Mouse (Mus musculus): ENCODE data around the gene Sh3bgrl2. TPM values are rescaled to one million over a fixed set of nuclear protein-coding genes. Genes with fewer than 3 reads are reported as not detected.

The Sh3bgrl2 gene
- polyA plus RNA-seq, 1 experiment from 2014 or later, result 13.9 TPM

GRCm38 (mm10) chr9:83664951-83665350, 116.8 kb downstream of the Sh3bgrl2 start:
- Histone ChIP-seq H3K4me1 (ENCODE audit: control insufficient read depth in 2 of 2, insufficient read depth in 2 of 2, low read length in 2 of 2) (no peaks in the 10 kb centered on the region), H3K36me3 (ENCODE audit: control insufficient read depth, insufficient read depth, low read length) (no peaks in the 10 kb centered on the region), H3K9me3 (ENCODE audit: control insufficient read depth, low read length) (no peaks in the 10 kb centered on the region), H3K4me3 (ENCODE audit: control insufficient read depth in 1 of 2, insufficient read depth in 1 of 2, low read depth in 1 of 2, low read length in 2 of 2) (peak overlapping the region; percentile 41 to 52; a peak in 2 of 4 replicates), H3K9ac (ENCODE audit: low read length) (peak overlapping the region; percentile 65; the same call in 1 of the 2 replicates), H3K4me2 (ENCODE audit: low read length) (peak overlapping the region; percentile 71), H3K27me3 (ENCODE audit: control insufficient read depth, insufficient read depth, low read length) (no peaks in the 10 kb centered on the region), H3K27ac (replicated peaks in 1 of 2; ENCODE audit: control insufficient read depth in 1 of 2, insufficient read depth in 1 of 2, low read depth in 2 of 2, low read length in 2 of 2) (no peak overlapping the region)
- no peak for ATAC-seq (ENCODE audit: insufficient number of reproducible peaks, insufficient read depth, low FRiP score, low read depth)
- WGBS, result 41% methylated on average over 8 of the region's 8 CpGs

GRCm38 (mm10) chr9:83667031-83667430, 118.9 kb downstream of the Sh3bgrl2 start:
- 47% methylated on average over 4 of the region's 4 CpGs for WGBS
- no peaks in the 10 kb centered on the region for H3K27me3 ChIP-seq (ENCODE audit: control insufficient read depth, insufficient read depth, low read length)
- no peaks in the 10 kb centered on the region for H3K36me3 ChIP-seq (ENCODE audit: control insufficient read depth, insufficient read depth, low read length)
- H3K27ac ChIP-seq (replicated peaks in 1 of 2; ENCODE audit: control insufficient read depth in 1 of 2, insufficient read depth in 1 of 2, low read depth in 2 of 2, low read length in 2 of 2), result no peak overlapping the region
- no peak overlapping the region for H3K9ac ChIP-seq (ENCODE audit: low read length)
- ATAC-seq (ENCODE audit: insufficient number of reproducible peaks, insufficient read depth, low FRiP score, low read depth), result no peak
- H3K4me2 ChIP-seq (ENCODE audit: low read length), result no peak overlapping the region
- H3K4me3 ChIP-seq (ENCODE audit: control insufficient read depth in 1 of 2, insufficient read depth in 1 of 2, low read depth in 1 of 2, low read length in 2 of 2), result no peak overlapping the region
- no peaks in the 10 kb centered on the region for H3K9me3 ChIP-seq (ENCODE audit: control insufficient read depth, low read length)
- H3K4me1 ChIP-seq (ENCODE audit: control insufficient read depth in 2 of 2, insufficient read depth in 2 of 2, low read length in 2 of 2), result no peaks in the 10 kb centered on the region

DNA sequence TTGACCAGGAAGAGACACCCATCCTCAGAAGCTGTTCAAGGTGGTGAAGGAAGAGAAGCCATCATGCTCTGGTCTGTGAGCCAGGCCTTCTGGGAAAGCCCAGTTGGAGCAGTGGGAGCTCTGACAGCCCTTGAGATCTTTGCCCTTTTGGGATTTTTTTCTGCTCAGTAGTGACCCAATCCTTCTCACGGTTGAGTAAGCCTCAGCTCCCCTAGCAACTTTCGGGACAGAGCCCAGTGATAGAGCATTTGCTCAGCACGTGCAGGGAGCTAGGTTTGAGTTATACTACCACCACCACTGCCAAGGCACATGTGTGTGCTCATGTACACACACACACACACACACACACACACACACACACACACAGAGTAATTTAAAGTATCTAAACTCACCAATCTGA, 131.5 kb downstream of the Sh3bgrl2 start:
- WGBS, result 80% methylated on average over 3 of the region's 3 CpGs
- Histone ChIP-seq H3K9me3 (ENCODE audit: control insufficient read depth, low read length) (no peaks in the 10 kb centered on the region), H3K4me1 (ENCODE audit: control insufficient read depth in 2 of 2, insufficient read depth in 2 of 2, low read length in 2 of 2) (no peaks in the 10 kb centered on the region)

GRCm38 (mm10) chr9:83681661-83682655, 133.8 kb downstream of the Sh3bgrl2 start:
- no peak for ATAC-seq (ENCODE audit: insufficient number of reproducible peaks, insufficient read depth, low FRiP score, low read depth)

More for the DNA sequence above, 131.5 kb downstream of the Sh3bgrl2 start:
- H3K4me3 ChIP-seq (ENCODE audit: control insufficient read depth in 1 of 2, insufficient read depth in 1 of 2, low read depth in 1 of 2, low read length in 2 of 2), result no peak overlapping the region
- H3K9ac ChIP-seq (ENCODE audit: low read length), result no peak overlapping the region
- no peak overlapping the region for H3K27ac ChIP-seq (replicated peaks in 1 of 2; ENCODE audit: control insufficient read depth in 1 of 2, insufficient read depth in 1 of 2, low read depth in 2 of 2, low read length in 2 of 2)
- no peaks in the 10 kb centered on the region for H3K27me3 ChIP-seq (ENCODE audit: control insufficient read depth, insufficient read depth, low read length)
- no peaks in the 10 kb centered on the region for H3K36me3 ChIP-seq (ENCODE audit: control insufficient read depth, insufficient read depth, low read length)
- ATAC-seq (ENCODE audit: insufficient number of reproducible peaks, insufficient read depth, low FRiP score, low read depth), result no peak
- no peak overlapping the region for H3K4me2 ChIP-seq (ENCODE audit: low read length)

DNA sequence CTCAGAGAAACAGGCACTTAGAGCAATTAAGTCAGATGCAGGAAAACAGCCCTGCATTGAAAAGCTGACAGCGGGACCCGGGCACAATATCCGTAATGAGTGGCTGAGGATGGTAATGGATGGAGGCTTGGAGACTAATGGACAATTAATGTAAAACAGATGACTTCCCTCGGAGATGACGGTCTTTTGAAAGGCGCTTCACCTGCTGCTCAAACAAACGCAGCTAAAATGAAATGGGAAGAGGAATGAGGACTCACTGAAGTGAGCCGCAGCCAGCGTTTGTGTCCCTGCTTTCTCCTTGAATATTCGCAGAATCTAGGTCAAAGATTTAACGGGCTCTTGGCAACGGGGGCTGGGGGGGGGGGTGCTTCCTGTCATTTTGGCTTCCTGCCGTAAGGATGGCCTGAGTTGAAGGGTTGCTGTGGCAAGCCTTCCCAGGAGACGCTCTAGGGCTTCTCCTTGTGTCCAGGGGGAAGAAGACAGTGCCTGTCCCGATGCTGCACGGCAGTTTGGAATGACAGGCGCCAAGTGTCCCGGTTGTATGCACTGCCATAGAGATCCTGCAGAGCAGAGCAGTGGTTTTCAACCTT, 138.5 kb downstream of the Sh3bgrl2 start:
- Histone ChIP-seq H3K4me2 (ENCODE audit: low read length) (peak overlapping the region; percentile 56), H3K4me1 (ENCODE audit: control insufficient read depth in 2 of 2, insufficient read depth in 2 of 2, low read length in 2 of 2) (peaks cover 6 to 7% of the 10 kb centered on the region in 2 experiments; a peak in 3 of 4 replicates), H3K9me3 (ENCODE audit: control insufficient read depth, low read length) (no peaks in the 10 kb centered on the region), H3K27ac (replicated peaks in 1 of 2; ENCODE audit: control insufficient read depth in 1 of 2, insufficient read depth in 1 of 2, low read depth in 2 of 2, low read length in 2 of 2) (no peak overlapping the region), H3K4me3 (ENCODE audit: control insufficient read depth in 1 of 2, insufficient read depth in 1 of 2, low read depth in 1 of 2, low read length in 2 of 2) (peak overlapping the region; percentile 8 to 18; a peak in 3 of 4 replicates), H3K36me3 (ENCODE audit: control insufficient read depth, insufficient read depth, low read length) (no peaks in the 10 kb centered on the region), H3K9ac (ENCODE audit: low read length) (no peak overlapping the region), H3K27me3 (ENCODE audit: control insufficient read depth, insufficient read depth, low read length) (no peaks in the 10 kb centered on the region)
- 21% methylated on average over 18 of the region's 18 CpGs for WGBS
- ATAC-seq (ENCODE audit: insufficient number of reproducible peaks, insufficient read depth, low FRiP score, low read depth), result no peak

More at GRCm38 (mm10) chr9:83681661-83682655, 133.8 kb downstream of the Sh3bgrl2 start:
- H3K27me3 ChIP-seq (ENCODE audit: control insufficient read depth, insufficient read depth, low read length), result no peaks in the 10 kb centered on the region
- peaks cover 4 to 7% of the 10 kb centered on the region in 2 experiments; a peak in 2 of 4 replicates for H3K4me1 ChIP-seq (ENCODE audit: control insufficient read depth in 2 of 2, insufficient read depth in 2 of 2, low read length in 2 of 2)
- H3K36me3 ChIP-seq (ENCODE audit: control insufficient read depth, insufficient read depth, low read length), result no peaks in the 10 kb centered on the region
- no peak overlapping the region for H3K9ac ChIP-seq (ENCODE audit: low read length)
- H3K9me3 ChIP-seq (ENCODE audit: control insufficient read depth, low read length), result no peaks in the 10 kb centered on the region
- no peak overlapping the region for H3K27ac ChIP-seq (replicated peaks in 1 of 2; ENCODE audit: control insufficient read depth in 1 of 2, insufficient read depth in 1 of 2, low read depth in 2 of 2, low read length in 2 of 2)
- no peak overlapping the region for H3K4me2 ChIP-seq (ENCODE audit: low read length)
- no peak overlapping the region for H3K4me3 ChIP-seq (ENCODE audit: control insufficient read depth in 1 of 2, insufficient read depth in 1 of 2, low read depth in 1 of 2, low read length in 2 of 2)
- WGBS, result 59% methylated on average over 12 of the region's 12 CpGs

DNA sequence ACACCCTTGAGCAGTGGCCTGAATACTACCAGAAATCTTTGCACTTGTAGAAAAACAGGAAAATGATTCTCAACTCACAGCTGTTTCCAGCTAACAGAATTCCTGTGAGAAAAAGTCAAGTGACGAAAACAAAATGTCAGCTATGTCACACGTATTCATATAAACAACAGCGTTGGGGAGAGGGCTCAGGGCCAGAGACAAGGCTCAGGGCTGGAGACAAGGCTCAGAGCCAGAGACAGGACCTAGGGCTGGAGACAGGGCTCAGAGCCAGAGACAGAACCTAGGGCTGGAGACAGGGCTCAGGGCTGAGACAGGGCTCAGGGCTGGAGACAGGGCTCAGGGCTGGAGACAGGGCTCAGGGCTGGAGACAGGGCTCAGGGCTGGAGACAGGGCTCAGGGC, 139.8 kb downstream of the Sh3bgrl2 start:
- no peak overlapping the region for H3K4me3 ChIP-seq (ENCODE audit: control insufficient read depth in 1 of 2, insufficient read depth in 1 of 2, low read depth in 1 of 2, low read length in 2 of 2)
- H3K27me3 ChIP-seq (ENCODE audit: control insufficient read depth, insufficient read depth, low read length), result no peaks in the 10 kb centered on the region
- H3K9ac ChIP-seq (ENCODE audit: low read length), result no peak overlapping the region
- no peak overlapping the region for H3K4me2 ChIP-seq (ENCODE audit: low read length)
- ATAC-seq (ENCODE audit: insufficient number of reproducible peaks, insufficient read depth, low FRiP score, low read depth), result no peak
- no peaks in the 10 kb centered on the region for H3K9me3 ChIP-seq (ENCODE audit: control insufficient read depth, low read length)
- H3K4me1 ChIP-seq (ENCODE audit: control insufficient read depth in 2 of 2, insufficient read depth in 2 of 2, low read length in 2 of 2), result peaks cover 7 to 8% of the 10 kb centered on the region in 2 experiments; a peak in 3 of 4 replicates
- H3K27ac ChIP-seq (replicated peaks in 1 of 2; ENCODE audit: control insufficient read depth in 1 of 2, insufficient read depth in 1 of 2, low read depth in 2 of 2, low read length in 2 of 2), result no peak overlapping the region
- H3K36me3 ChIP-seq (ENCODE audit: control insufficient read depth, insufficient read depth, low read length), result no peaks in the 10 kb centered on the region
- 41% methylated on average over 3 of the region's 3 CpGs for WGBS
